Mouse (Mus musculus): ENCODE measurements around the gene Zfp786.
A peak's percentile ranks its signal among the peaks of the same experiment; 100 is the strongest.

The Zfp786 gene

GRCm38 (mm10) chr6:47821236-47821635, 9.4 kb downstream of the Zfp786 start:
- peak; percentile 90 for DNase-seq (ENCODE audit: low spot score)

GRCm38 (mm10) chr6:47819626-47820325, 10.9 kb downstream of the Zfp786 start:
- DNase-seq (ENCODE audit: low spot score): no peak

- DNase-seq (ENCODE audit: low spot score): no peak
These were observed 11.9 kb downstream of the Zfp786 start for GRCm38 (mm10) chr6:47818721-47819120.

- no peak for DNase-seq (ENCODE audit: low spot score)
These were observed 14.5 kb downstream of the Zfp786 start for GRCm38 (mm10) chr6:47816151-47816550.

GRCm38 (mm10) chr6:47813257-47813878, 17.3 kb downstream of the Zfp786 start, which contains the start of gene Pdia4:
TSS of gene Pdia4 (minus strand) at chr6:47813430.
- peak; percentile 98 for DNase-seq (ENCODE audit: low spot score)

GRCm38 (mm10) chr6:47812271-47812915, 18.3 kb downstream of the Zfp786 start:
- DNase-seq (ENCODE audit: low spot score): peak; percentile 48

- no peak for DNase-seq (ENCODE audit: low spot score)
These were observed 19.3 kb downstream of the Zfp786 start for GRCm38 (mm10) chr6:47811324-47811723.

GRCm38 (mm10) chr6:47810181-47810580, 20.5 kb downstream of the Zfp786 start:
- DNase-seq (ENCODE audit: low spot score): peak; percentile 43

GRCm38 (mm10) chr6:47809053-47809452, 21.6 kb downstream of the Zfp786 start:
- peak; percentile 97 for DNase-seq (ENCODE audit: low spot score)

GRCm38 (mm10) chr6:47808545-47808944, 22.1 kb downstream of the Zfp786 start:
- peak; percentile 52 for DNase-seq (ENCODE audit: low spot score)

- no peak for DNase-seq (ENCODE audit: low spot score)
These were observed 23.2 kb downstream of the Zfp786 start for GRCm38 (mm10) chr6:47807419-47807818.

GRCm38 (mm10) chr6:47805520-47805919, 25.1 kb downstream of the Zfp786 start:
- no peak for DNase-seq (ENCODE audit: low spot score)

GRCm38 (mm10) chr6:47799079-47799478, 31.6 kb downstream of the Zfp786 start:
- peak; percentile 63 for DNase-seq (ENCODE audit: low spot score)

GRCm38 (mm10) chr6:47794106-47794830, 36.4 kb downstream of the Zfp786 start:
- peak; percentile 82 for DNase-seq (ENCODE audit: low spot score)

- peak; percentile 51 for DNase-seq (ENCODE audit: low spot score)
These were observed 37.4 kb downstream of the Zfp786 start for GRCm38 (mm10) chr6:47793284-47793683.

GRCm38 (mm10) chr6:47792533-47792932, 38.1 kb downstream of the Zfp786 start:
- DNase-seq (ENCODE audit: low spot score): no peak

- DNase-seq (ENCODE audit: low spot score): no peak
These were observed 39.9 kb downstream of the Zfp786 start for GRCm38 (mm10) chr6:47790745-47791144.

GRCm38 (mm10) chr6:47788821-47789220, 41.8 kb downstream of the Zfp786 start:
- DNase-seq (ENCODE audit: low spot score): peak; percentile 63

- peak; percentile 96 for DNase-seq (ENCODE audit: low spot score)
These were observed 42.5 kb downstream of the Zfp786 start for GRCm38 (mm10) chr6:47787941-47788736.

- no peak for DNase-seq (ENCODE audit: low spot score)
These were observed 45.8 kb downstream of the Zfp786 start for GRCm38 (mm10) chr6:47784707-47785412.

Data from adipocyte (in vitro differentiated cells).